Mouse (Mus musculus) cerebellum, adult 2 months (tissue): ENCODE data around the gene Tmbim4.

Experiments used
- CTCF ChIP-seq: fragments of 200-500 bp; IDR thresholded peaks from 2 replicates; pipeline ENCODE4 v1.5.1; 2011; ENCODE audit warnings: low read depth, mild to moderate bottlenecking, control low read depth, low read length, moderate library complexity, borderline replicate concordance; ENCODE audit not compliant: insufficient read depth
- POLR2A ChIP-seq: fragments of 200-500 bp; IDR thresholded peaks from 2 replicates; pipeline ENCODE4 v1.6.1; 2011; ENCODE audit warnings: low read length, control low read depth, borderline replicate concordance; ENCODE audit not compliant: insufficient read depth

DNA sequence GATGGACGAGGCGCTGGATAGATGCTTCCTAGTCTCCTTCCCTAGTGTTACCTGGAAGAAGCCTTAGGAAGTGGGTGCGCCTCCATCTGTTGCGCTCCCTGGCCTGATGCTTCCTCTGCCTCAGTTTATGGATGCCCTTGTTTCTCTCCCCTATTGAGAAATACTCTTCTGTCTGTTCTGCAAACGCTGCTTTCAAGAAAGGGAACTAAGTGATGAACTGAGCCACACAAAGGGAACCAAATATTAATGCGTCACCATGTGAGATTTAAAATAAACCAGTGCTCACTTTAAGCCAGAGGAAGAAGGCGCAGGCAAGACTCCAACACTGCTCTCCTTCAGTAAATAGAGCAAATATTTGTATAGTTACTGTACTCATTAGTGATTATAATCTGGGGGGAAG is 37.9 kb upstream of the Tmbim4 start:
- TF ChIP-seq CTCF (no peak), POLR2A (no peak)
